Mouse (Mus musculus) gastrocnemius, adult 18-20 months (tissue): ENCODE data around the gene Phykpl. TPM values are rescaled to one million over a fixed set of nuclear protein-coding genes. Genes with fewer than 3 reads are reported as not detected.
A peak's percentile ranks its signal among the peaks of the same experiment; 100 is the strongest.
"Not testable (repeated sequence)": the region's sequence is repeated elsewhere in the genome, so short reads cannot be mapped to it uniquely, and the experiment has no call there.

Experiments
- DNase-seq: peaks from one replicate; pipeline ENCODE4 v3.0.0; 2021; ENCODE audit warnings: low spot score
- total RNA-seq, 2 experiments: library from RNA; stranded (reverse); gene quantifications; 2 replicates each; pipeline ENCODE4 v1.2.3; 2021

Gene Phykpl
- total RNA-seq, 2 experiments from 2014 or later: 10.9 to 11.9 TPM

DNA sequence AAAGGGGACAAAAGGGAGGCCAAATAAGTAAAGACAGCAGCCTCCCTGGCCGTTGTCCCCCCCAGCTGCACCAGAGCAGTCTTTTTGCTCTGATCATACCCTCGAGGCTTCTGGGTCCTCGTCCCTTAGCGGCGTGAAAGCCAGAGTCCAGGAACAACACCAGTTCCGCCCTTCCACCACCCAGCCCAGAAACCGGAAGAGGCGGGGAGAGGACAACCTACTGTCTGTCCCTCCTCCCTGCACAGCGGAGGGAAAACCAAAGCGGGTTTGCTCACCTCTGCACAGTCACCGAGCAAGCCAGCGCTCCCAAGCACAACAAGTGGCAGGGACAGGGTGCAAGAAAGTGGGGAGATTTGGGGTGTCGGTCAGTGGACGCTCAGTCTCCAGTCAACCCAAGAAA, 31.0 kb downstream of the Phykpl start:
- DNase-seq: peak; percentile 76

DNA sequence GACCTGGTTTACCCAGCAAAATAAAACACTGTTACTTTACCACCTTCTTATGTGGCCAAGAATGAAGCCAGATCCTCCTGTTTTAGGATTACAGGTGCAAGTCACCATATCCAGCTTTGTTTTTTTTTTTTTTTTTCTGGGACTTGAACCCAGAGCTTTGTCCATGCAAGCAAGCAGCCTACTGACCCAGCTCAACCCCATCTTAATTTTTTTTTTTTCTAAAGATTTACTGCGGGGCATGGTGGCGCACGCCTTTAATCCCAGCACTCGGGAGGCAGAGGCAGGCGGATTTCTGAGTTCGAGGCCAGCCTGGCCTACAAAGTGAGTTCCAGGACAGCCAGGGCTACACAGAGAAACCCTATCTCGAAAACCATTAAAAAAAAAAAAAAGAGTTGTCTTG, 31.6 kb downstream of the Phykpl start:
- not testable (repeated sequence) for DNase-seq

DNA sequence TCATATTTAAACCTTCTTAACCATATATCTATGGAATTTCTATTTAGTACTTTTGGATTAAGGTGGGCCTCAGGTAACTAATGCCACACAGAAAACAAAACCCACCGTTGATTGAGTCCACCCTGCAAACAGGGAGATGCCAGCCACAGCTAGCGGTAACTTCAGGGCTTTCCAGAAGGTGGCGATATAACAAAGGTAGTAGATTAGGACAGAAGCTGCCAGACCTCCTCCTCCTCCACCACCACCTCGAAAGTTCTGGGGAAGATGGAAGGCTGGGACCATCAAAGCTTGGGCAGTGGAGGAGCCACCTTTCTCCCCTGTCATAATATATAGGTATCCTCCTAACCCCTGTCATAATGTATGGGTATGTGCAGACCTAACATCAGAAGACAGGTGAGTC, 33.1 kb downstream of the Phykpl start:
- peak; percentile 81 for DNase-seq

DNA sequence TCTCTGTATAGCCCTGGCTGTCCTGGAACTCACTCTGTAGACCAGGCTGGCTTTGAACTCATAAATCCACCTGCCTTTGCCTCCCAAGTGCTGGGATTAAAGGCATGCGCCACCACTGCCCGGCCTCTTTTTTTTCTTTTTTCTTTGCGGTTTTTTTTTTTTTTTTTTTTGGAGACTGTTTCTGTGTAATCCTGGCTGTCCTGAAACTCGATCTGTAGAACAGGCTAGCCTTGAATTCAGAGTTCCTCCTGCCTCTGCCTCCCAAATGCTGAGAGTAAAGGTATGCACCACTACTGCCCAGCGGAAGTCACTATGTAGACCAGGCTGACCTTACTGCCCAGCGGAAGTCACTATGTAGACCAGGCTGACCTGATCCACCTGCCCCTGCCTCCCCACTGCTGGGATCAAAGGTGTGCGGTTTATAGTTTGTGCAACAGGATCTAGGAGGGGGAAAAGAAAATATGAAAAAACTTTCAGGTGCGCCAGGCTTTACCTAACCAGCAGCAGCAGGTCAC, 34.4 kb downstream of the Phykpl start:
- no peak for DNase-seq

DNA sequence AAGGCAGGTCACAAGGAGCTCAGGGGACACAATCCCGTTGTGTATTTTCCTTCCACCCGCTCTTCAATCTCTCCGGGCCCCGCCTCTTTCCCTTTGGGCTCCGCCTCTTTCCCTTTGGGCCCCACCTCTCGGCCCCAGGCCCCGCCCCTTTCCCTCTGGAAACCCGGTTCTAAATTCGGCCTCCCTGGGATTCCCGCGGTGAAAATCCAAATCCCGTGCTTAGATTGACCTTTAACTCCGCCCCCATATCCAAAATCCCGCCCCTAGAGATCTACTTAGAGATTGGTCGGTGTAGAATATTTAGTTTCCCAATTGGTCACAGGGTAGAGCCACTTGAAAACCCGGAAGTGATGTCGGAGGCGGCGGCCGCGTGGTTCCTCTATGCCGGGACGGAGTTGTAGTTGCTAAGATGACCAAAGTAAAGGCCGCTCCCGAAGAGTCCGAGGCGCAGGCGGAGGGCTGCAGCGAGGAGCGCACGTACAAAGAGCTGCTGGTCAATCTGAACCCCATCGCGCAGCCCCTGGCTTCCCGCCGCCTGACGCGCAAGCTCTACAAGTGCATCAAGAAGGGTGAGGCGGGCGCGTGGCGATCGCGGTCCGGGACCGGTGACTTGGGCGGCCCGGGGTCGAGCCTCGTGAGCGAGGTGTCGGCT, 35.0 kb downstream of the Phykpl start, which contains the start of gene Nhp2:
TSS of gene Nhp2 (plus strand) at position 327 of the 652 bp plus-strand sequence.
- peak; percentile 99 for DNase-seq

DNA sequence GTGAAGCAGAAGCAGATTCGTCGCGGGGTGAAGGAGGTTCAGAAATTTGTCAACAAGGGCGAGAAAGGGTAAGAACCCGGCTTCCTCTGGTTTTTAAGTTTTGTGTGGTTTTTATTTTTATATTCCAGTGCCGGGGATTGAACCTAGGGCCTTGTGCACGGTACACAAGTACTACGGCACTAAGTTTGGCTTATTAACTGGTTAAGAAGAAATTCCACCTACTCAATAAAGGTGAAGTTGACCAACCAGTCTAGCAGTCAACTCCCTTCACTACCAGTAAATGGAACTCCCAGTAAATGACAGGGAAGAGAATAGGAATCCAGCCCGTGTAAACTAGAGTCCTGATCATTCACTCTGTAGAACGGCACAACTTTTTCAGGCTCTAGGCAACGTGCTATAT, 35.5 kb downstream of the Phykpl start:
- no peak for DNase-seq

DNA sequence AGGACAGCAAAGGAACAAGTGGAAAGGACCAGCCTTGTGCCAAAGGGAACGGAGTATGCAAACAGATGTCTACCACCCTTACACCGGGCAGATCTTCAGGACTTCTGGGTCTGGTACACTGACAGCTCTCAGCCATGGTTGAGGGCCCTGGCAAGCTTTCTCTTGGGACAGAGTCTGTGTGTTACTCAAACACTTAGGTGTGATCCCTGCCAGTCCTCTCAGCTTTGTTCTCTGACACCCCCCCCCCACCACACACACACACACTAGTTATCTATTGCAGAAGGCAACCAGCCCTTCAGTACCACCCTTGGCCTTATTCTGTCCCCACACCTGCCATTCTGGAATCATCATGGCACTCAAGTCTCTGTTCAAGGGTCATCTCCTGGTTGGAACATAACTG, 37.2 kb downstream of the Phykpl start:
- DNase-seq: no peak

DNA sequence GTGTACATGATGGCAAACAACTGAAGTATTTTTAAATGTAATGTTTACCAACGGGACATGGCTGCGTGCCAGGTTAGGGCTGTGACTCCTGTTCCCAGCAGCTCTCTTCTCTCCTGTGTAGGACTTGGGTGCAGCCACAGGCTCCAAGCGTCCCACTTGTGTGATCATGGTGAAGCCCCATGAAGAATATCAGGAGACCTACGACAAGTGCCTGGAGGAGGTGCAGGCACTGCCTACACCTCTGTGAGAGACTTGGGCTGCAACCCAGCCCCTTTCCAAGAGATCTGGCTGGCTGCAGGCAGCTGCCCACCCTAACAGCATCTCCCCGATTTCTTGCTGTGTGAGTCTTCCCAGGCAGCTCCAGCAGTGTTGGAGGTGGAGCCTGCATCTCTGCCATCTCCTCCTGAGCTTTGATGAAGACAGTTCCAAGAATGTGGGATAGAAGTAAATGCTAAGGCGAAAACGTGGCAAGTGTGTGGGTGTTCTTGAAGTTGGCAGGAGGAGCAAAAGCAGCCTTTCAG, 38.5 kb downstream of the Phykpl start:
- DNase-seq: no peak

DNA sequence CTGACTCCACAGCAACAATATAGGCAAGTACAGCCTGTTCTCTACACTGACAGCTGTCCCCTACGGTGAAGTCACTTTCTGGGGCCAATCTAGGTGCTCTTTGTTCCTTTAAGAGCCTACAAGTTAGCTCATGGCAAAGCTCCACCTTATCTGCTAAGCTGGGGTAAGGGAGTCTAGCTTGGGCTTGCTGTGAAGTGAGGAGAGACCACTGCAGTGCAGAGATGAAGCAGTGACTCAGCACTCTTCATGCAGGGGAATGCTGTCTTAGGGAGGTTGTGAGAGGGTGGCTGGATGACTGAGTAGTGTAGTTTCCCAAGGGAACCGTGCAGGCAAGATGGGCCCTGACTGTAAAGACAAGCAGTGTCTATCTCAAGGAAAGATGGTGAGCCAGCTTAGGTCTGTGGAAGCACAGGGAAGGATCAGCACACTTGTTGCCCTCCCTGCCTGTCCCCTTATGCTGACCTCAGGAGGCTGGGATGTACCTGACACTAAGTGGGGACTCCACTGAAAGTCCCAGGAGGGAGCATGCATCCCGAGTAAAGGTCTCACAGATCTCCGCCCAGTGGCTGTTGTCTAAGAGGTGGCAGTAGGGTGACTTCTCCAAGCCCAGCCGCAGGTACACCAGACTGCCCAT, 40.7 kb downstream of the Phykpl start:
- no peak for DNase-seq

DNA sequence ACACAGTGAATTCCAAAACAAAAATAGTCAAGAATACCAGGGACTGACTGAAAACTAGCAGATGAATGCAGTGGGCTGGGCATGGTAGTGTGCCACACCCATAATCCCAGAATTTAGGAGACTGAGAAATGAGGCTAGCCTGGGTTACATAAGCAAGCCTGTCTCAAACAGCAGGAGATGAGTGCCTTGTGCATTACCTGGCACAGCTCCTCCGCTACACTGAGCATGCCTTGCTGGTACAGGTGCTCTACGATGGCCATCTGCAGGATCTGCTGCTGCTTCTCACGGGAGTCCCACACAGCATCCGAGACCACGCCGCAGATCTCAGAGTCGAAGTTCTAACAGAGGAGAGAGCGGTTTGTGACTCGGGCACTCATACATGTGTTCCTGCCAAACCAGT, 42.9 kb downstream of the Phykpl start:
- no peak for DNase-seq

DNA sequence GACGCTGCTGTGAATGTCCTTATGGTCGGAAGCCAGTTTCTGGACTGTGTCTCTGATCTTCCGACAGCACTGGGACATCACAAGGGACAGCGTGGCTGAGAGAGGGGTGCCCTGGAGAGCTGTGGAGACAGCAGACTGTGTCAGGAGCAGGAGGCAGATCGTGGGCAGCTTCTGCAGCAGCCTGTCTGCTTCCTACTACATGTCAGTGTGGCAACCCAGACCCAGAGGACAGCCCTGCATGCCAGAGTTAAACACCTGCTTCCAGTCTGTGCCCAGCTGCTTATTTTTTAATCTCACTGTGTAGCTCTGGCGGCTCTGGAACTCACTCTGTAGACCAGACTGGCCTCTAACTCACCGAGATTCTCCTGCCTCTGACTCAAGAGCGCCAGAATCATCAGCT, 43.4 kb downstream of the Phykpl start:
- DNase-seq: no peak

DNA sequence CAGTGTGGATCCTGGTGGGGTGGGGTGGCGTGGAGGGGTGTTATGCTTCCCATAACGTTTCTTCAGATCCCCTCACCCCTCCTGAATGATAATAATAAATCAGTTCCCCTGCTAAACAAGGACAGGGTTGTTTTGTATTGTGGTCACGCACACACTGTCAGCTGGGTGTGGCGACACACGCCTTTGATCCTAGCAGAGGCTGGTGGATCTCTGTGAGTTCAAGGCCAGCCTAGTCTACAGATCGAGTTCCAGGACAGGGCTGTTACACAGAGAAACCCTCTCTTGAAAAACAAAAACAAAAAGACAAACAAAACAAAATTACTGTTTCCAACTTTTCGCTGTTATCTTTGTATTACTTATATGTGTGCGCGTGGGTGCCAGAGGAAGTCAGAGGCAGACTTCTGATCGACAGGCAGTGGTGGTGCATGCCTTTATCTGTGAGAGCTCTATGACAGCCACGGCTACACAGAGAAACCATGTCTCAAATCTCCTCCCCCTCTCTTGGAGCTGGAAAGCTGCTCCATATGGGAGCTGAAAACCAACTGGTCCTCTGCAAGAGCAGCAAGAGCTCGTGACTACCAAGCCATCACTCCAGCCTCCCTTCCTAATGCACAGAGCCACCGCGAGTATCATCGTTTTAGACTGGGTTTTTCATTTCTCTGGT, 45.2 kb downstream of the Phykpl start:
- no peak for DNase-seq

DNA sequence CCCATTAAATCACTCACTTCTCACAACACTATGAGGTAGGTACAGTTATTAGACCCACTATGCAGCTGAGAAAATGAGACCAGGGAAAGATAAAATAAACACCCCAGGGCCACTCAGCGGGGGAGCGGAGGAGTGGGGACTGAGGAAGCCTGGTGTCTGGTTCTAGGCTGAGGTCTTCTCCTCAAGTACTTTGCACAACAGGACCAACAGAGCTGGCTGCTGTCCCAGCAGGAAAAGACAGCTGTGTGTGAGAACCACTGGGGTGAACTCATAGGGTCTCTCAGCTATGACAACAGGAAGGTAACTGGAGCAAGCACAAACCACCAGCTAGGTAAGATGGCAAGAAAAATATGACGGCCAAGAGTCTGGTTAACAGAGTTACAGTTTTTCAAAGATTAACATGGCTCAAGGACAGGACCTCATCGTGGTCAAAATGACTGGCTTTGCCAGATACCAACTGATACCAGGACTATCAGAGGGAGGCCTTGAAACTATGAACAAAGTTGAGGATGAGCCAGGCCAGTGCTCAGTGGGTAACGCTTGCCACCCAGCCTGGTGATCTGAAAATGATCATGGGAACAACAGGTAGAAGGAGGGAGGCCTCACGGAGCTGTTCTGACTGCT, 47.7 kb downstream of the Phykpl start:
- DNase-seq: no peak

DNA sequence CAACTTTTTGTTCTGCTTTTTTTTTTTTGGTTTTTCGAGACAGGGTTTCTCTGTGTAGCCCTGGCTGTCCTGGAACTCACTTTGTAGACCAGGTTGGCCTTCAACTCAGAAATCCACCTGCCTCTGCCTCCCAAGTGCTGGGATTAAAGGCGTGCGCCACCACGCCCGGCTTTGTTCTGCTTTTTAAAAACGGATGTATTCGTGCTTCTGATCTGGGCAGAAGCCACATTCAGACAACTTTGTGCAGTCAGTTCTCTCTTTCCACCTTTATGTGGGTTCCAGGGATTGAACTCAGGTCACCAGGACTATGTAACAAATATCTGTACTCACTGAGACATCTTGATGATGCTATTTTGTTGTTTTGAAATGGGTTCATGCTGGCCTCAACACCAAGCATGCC, 48.6 kb downstream of the Phykpl start:
- not testable (repeated sequence) for DNase-seq

DNA sequence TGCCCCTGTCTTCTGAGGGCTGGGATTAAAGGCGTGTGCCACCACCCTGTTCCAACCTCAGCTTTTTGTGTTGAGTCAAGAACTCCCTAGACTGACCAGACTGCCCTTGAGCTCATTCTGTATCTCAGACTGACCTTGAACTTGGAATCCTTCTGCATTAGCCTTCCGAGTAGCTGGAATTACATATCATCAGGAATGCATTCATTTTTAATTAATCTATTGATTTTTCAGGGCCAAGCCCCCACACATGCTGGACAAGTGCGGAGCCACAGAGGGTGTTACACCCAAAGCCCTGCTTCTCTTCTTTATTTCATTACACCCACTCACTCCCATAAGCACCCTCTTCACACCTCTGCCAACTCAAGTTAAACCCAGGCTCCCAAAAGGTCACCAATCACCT, 49.2 kb downstream of the Phykpl start:
- no peak for DNase-seq

DNA sequence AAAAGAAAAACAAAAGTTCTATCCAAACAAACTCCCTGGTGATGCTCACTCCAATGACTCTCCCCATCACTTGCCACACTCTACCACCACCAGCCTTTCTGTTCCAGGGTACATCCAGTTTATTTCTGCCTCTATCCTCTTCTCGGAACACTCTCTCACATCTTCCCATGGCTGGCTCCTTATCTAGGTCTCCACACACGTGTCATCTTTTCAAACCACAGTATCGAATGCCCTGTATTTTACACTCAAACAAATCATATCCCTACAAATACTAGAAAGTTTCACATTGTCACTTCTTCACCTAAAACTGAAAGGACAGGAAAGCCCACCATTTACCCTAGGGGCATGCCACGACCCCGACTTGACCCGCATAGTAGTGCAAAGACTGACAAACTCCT, 50.6 kb downstream of the Phykpl start:
- no peak for DNase-seq

DNA sequence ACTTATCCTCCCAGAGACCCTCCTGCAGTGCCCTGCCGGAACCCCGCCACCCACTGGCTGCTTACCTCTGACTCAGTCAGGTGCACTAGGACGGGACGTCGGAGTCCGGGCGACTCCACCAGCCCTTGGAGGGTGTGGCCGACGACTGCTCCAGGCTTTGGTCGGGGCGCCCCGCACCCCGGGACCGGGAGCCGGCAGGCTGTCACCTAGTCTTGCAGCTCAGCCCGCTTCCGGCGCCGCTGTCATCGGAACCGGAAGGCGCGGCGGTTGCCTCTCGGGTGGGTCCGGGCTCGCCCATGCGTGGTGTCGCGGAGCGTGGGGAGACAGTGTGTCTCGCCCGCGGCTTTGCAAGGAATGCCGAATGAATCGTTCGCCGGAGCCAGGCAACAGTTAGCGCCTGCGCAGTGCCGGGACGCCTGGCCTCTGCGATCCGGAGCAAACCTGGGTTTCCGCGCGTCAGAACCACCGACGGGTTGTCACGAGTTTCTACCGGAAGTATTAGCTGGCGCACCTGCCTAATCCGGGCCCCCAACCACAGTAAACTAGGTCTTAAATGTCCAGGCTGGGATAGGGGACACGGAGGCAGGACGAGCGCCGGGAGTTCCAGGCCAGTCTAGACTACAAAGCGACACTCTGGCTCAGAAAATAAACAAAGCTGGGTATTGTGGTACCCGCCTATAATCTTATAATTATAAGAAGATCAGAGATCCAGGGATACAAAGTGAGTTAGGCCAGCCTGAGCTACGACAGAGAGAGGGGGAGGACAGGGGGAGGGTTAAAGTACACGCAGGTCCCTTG, 51.2 kb downstream of the Phykpl start, which contains the start of gene Rmnd5b:
TSS of gene Rmnd5b (minus strand) at position 372 of the 798 bp plus-strand sequence.
- DNase-seq: peak; percentile 87

DNA sequence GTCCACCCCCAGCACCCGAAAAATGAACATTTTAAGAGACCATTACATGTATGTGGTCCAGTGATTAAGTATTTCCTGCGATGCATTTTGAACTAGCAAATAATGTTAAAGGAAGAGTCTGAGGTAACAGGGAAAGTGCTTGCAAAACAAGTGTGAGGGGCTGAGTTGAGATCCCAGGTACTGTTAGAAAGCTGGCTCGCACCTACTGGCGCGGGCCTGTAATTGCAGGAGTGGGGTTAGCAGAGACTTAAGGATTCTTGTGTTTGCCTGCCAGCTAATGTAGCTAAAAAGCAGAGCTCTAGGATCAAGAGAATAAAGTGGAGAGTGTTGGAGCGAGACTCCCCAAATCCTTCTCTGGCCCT, 51.7 kb downstream of the Phykpl start:
- peak; percentile 52 for DNase-seq

DNA sequence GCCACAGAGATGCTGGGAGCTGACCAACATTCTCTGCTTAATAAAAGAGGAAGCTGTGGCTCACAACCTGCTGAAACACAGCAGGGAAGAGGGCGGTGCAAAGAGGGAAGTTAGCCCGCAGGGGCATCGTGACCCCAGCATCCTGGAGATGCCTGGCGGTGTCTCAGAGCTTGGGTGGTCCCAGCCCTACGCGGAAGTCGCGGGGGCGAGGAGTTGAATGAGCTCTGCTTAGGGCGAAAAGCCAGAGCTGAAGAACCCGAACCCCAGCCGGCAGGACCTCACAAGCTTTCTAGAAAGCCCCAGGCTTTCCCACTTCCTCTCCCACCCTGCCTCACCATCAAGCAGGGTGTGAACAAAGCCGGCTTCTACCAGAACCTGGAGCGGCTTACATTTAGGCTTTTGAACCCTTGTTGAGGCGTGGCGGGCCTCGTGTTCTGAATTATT, 53.4 kb downstream of the Phykpl start:
- DNase-seq: no peak

DNA sequence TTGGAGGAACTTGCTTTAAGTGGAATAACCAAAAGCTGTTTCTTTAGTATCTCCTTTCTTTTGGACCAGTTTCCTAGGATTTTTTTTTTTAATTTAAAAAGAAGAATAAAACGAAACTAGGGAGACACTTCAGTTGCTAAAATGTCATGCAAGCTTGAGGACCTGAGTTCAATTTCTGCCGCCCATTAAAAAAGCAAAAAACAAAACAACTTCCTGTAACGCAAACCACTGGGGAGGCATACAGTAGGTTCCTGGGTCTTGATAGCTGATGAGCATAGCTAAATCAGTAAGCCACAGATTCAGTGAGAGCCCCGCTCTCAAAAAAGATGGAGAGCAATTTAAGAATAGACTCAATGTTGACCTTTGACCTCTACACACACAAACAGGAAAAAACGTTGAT, 53.9 kb downstream of the Phykpl start:
- DNase-seq: no peak

DNA sequence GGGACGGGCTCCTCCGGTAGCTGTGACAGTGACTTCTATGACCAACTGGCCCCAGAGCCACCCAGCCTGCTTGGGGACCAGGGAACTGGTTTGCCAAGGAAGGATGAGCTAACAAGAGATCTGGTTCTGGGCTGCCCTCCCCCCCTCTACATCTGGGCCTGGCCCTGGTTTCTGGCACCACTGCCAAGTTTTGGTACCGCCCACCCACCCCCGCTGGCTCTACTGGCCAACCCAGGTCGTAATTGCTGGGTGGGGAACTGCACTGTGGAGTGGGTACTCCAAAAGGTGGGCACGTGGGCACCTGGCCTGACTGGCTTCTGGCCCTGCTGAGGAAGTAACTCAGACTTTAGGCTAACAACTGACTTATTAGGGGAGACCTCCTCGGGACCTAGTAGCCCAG, 56.2 kb downstream of the Phykpl start:
- no peak for DNase-seq
